Mouse (Mus musculus): ENCODE measurements around the gene Cdc42bpb. TPM values are rescaled to one million over a fixed set of nuclear protein-coding genes. Genes with fewer than 3 reads are reported as not detected.
A peak's percentile ranks its signal among the peaks of the same experiment; 100 is the strongest.

Gene Cdc42bpb
- total RNA-seq, 2 experiments from 2014 or later = 103 to 118 TPM

DNA sequence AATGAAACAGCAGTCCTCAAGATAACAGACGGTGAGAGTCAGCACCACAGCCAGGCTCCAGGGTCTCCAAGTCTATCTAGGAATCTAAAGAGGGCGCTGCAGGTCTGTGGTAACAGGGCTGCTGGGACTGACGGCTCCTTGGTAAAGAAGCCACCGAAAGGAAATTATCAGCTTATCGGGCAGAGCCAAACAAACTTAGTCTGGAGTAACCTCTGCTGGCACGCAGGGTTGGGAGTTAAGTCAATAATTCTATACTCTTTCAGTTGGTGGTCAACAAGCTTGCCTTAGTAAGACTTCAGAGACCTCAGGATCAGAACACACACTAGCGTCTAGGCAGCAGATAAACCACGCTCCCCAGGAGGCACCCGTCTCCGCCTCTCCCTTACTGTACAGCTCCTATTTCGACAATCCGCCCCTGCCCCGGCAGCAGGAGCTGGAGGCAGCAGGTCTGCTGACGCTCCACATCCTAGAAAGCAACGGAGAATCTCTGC, 39.6 kb downstream of the Cdc42bpb start:
- DNase-seq = no peak

GRCm38 (mm10) chr12:111333020-111333605, 44.4 kb downstream of the Cdc42bpb start:
- DNase-seq = no peak

GRCm38 (mm10) chr12:111332443-111332842, 45.1 kb downstream of the Cdc42bpb start:
- DNase-seq = no peak

GRCm38 (mm10) chr12:111331573-111331972, 45.9 kb downstream of the Cdc42bpb start:
- DNase-seq = no peak

DNA sequence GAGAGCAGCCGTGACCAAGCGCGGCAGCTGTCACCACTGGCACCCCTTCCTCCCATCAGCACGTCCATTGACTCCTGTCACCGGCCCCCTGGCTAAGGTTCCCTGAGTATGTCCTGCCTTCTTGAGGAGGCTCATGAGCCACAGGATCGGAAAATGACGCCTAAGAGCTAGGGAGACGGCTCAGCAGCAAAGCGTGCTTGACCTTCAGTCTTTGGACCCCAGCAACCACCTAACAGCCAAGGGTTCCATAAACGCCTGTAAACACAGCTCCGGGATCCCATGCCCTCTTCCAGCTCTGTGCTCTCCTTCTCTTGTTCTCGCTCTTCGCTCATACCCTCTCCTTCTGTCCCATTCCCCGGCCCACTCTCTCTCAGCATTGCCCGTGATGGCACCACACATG, 48.2 kb downstream of the Cdc42bpb start:
- DNase-seq = no peak

DNA sequence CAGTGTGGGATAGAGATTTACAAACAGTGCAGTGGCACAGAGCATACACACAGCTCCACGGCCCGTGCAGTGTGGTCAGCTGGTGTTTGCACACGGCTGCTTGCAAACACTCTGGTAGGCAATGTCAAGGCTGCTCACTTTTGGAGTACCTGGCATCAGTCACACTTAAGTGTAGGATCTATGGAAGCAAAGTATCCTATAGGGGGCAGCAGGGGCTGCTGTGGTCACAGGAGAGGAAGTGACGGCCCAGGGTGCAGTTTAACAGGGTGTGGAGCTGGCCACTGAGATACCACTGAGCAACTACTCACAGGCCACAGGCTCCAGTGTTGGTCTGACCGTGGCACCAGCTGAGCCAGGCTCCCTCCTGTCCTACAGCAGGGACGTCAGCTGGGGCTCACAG, 49.2 kb downstream of the Cdc42bpb start:
- no peak for DNase-seq

DNA sequence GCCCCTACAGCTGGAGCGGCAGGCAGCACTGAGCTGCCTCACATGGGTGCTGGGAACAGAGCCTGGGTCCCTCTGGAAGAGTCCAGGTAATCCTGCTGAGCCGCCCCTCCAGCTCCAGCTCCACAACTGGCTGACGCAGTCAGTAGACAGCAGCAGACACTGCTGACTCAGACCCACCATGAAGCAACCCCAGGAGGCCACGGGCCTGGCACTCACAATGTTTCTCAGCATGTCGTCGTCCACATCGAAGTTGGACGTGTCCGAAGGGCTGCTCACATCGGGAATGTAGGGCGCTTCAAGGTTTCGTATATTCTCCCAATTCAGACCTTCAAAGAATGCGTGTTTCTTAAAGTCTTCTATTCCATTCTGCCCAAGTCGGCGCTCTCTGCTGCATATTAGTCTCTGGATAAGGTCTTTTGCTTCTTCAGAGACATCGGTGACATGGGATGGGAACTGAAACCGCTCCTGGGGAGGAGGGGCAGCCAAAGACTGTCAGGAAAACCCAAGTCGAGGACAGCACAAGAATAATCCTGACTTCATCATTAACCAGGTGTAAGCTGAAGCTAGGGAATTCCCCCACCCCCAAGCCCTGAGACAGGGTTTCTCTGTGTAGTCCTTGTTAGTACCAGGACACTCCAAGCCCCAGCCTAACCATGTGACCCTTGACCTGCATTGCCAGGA, 51.6 kb downstream of the Cdc42bpb start:
- no peak for DNase-seq

GRCm38 (mm10) chr12:111324949-111325348, 52.6 kb downstream of the Cdc42bpb start:
- DNase-seq = no peak

DNA sequence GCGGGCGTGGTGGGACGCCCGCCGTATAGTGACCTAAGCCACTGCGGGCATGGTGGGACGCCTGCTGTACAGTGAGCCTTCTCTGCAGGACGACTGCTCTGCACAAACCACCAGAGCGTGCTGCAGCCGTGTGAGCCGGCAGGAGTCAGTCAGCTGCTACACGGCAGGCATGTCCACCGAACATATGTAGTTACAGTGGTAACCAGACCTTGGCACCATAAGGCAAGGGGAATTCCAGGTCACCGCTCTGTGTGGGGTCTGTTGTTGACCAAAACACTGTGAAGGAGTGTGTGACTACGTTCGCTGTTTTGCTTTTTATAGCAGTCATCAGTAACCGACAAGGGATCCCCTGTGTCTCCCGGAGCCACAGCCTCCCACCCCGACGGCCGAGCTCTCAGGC, 53.0 kb downstream of the Cdc42bpb start:
- DNase-seq = no peak

DNA sequence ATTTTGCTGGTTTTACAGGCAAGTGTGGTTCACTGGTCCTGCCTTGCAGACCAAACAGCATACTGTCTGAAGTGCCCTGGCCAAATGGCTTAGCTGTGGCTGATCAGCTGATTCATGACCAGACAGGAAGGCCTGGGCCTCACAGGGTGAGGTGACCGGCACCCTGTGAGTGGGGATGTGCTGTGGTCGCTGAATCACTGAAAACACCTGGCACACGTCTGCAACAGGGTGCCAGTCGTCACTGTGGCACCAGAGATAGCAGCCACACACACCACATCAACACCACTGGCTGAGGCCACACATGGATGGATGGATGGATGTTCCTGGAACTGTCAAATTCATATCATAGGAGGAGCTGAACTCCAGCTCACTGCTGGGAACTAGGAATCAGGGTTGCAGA, 54.1 kb downstream of the Cdc42bpb start:
- no peak for DNase-seq

- peak; percentile 49 for DNase-seq
Measured at GRCm38 (mm10) chr12:111321832-111322231, 55.7 kb downstream of the Cdc42bpb start.

- DNase-seq = no peak
Measured at GRCm38 (mm10) chr12:111320549-111320948, 57.0 kb downstream of the Cdc42bpb start.

DNA sequence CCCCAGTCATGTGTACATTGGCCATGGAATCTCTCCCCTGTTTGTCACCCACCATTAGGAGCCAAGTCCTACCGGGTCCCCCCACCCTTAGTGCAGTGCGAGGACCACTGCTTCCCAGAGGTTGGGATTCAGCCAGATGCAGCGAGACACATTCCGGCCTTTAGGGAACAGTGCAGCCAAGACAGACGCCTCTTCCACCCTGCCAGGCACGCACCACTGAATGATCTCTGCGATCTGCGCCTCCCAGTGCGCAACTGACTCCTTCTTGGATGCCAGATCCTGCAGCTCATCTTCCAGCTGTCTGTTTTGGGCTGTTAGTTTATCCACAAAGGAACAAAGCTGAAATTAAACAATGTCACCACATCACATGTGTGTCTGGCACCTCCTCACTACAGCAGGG, 59.8 kb downstream of the Cdc42bpb start:
- no peak for DNase-seq

GRCm38 (mm10) chr12:111314273-111314672, 63.2 kb downstream of the Cdc42bpb start:
- no peak for DNase-seq

- DNase-seq = no peak
Measured at GRCm38 (mm10) chr12:111311775-111312174, 65.7 kb downstream of the Cdc42bpb start.

DNA sequence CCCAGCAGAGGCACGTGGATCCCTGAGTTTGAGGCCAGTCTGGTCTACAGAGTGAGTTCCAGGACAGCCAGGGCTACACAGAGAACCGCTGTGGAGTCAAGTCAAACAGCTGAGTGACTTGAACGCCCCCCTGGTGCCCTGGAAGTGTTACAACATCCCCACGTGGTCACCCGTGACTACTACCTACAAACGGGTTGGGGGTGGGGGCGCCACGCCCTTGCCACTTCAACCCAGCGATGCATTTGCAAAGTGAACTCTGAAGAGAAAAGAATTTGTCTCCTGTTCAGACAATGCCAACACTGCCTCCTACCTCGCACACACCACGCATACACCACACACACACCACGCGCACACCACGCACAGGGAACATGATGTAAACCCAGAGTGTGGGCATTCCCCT, 67.6 kb downstream of the Cdc42bpb start:
- DNase-seq = no peak

DNA sequence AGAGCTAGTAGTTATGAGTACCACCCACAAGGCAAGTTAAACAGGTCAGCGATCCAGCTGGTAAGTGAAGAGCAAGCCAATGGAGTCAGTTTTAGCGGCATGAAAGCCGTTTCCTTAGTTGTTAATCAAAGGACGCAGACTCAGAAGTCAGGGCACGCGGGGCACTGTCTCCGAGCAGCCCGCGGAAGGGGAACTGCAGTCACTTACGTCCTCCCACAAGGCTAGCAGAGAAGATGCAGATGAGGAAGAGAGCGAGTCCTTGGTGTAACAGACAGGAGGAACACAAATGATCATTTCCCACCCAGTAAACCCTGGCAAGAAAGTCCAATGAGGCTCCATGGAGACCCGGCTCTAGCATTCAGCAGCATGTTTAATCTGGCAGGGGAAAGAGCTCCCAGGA, 68.3 kb downstream of the Cdc42bpb start:
- DNase-seq = no peak

- peak; percentile 83 for DNase-seq
Measured at GRCm38 (mm10) chr12:111306821-111307220, 70.7 kb downstream of the Cdc42bpb start.

GRCm38 (mm10) chr12:111303702-111304337, 73.7 kb downstream of the Cdc42bpb start:
- DNase-seq = no peak

DNA sequence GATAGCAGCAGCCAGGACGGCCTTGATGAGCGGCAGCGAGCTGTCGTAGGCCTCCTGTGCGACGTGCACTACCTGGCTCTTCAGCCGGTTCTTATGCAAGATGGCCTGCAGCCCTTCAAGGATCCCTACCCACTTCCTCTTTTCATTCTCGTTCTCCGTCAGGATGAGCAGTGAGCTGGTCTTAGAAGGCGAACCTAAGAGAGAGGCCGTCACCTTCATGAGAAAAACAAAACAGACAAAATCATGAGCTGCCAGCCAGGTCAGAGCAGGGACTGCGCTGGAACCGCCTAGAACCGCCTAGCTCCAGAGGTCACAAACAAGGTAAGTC, 75.5 kb downstream of the Cdc42bpb start:
- DNase-seq = no peak

GRCm38 (mm10) chr12:111301322-111302017, 76.0 kb downstream of the Cdc42bpb start:
- DNase-seq = no peak

GRCm38 (mm10) chr12:111293025-111293424, 84.5 kb downstream of the Cdc42bpb start:
- no peak for DNase-seq

DNA sequence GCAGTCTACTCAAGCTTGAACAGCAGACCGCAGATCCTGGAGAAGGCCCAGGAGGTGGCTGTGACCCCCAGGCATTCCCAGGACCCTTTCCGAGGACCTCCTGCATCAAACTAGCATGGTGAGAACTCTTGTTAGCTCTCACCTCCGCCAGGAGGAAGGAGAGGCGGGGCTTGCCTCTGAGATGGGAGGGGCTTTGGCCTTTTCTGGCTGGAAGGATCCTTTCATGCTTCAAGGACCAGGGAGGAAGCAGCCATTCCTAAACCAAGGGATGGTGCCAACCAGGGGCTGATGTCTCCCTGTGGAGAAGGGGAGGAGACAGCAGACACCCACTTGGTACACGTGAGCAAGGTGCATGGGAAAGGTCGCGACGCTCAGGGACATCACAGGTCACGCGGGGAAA, 93.0 kb downstream of the Cdc42bpb start:
- no peak for DNase-seq
